Comparison of ENCODE assay signal across 25 mouse cellular contexts in the genomic region with DNA sequence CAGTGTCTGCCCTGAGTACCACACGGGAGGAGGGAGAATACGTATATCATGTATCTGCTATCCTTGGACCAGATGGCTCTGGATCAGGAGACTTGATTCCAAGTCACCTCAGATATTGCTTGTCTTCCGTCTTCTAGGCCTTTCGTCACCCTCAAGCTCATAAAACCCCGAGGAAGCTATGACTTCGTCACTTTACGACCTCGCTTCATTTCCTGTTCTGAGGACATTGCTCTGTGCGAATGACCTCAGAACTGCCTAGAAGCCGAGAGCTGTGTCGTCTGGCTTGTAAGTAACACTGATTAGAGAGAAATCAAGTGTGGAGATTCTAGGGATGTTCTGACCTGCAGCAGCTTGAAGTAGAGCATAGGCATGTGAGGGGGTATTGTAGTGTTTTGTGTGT.
DNase-seq lines count a peak whose midpoint lies in the region; ATAC-seq and TF ChIP-seq lines count a peak whose summit lies in the region.
"Had no signal": no experiment of that assay in that cellular context is flagged by ENCODE, and none has a peak within 500 bp of the region (broad histone marks: within the 10 kb centered on the region; RNA-seq: fewer than 3 reads in every experiment).

No protein-coding gene starts in this region.

- no peaks in the 10 kb centered on the region for H3K4me1 ChIP-seq in kidney, postnatal 0 days (replicated peaks; ENCODE audit: insufficient read depth, low read length)
- peaks cover 0 to 30% of the 10 kb centered on the region in 2 experiments; a peak in 2 of 4 replicates for H3K4me1 ChIP-seq in CH12.LX (ENCODE audit: control insufficient read depth in 1 of 2, insufficient read depth in 2 of 2)
- H3K4me1 ChIP-seq: stomach, embryonic 15.5 days had no signal

- H3K4me3 ChIP-seq in kidney, postnatal 0 days (replicated peaks; ENCODE audit: low read depth, low read length) = no peak overlapping the region
- no peak overlapping the region for H3K4me3 ChIP-seq in CH12.LX (replicated peaks in 1 of 3; ENCODE audit: low read depth in 2 of 3, low read length in 2 of 3, poor library complexity in 1 of 3)
- H3K4me3 ChIP-seq: forebrain, embryonic 13.5 days; gastrocnemius, adult 2 months; heart, embryonic 10.5 days; left cerebral cortex, adult 2 months; neural tube, embryonic 12.5 days; stomach, embryonic 15.5 days had no signal

- no peak for TF ChIP-seq RAD21 in CH12.LX (IDR thresholded peaks at IDR 0.05; ENCODE audit: low read depth, low read length)

- no peak for ATAC-seq in kidney, postnatal 0 days (replicated peaks; ENCODE audit: low FRiP score, low read depth)
- ATAC-seq: CD4-positive, CD25-positive, alpha-beta regulatory T cell, adult 4 months; forebrain, embryonic 13.5 days; Patski had no signal

- no peak for TF ChIP-seq CTCF in kidney, postnatal 0 days (IDR thresholded peaks at IDR 0.05; ENCODE audit: low read depth)
- no peak for TF ChIP-seq CTCF in CH12.LX (conservative IDR thresholded peaks at IDR 0.05 in 1 of 2, IDR thresholded peaks at IDR 0.05 in 1 of 2; ENCODE audit: low read depth in 2 of 2, low read length in 2 of 2)

- peak; percentile 36 for DNase-seq in embryo, embryonic 11 days
- no peak for DNase-seq in embryo, embryonic 10 days (ENCODE audit: low spot score)
- DNase-seq in kidney, postnatal 0 days (ENCODE audit: low spot score) = peak; percentile 37
- no peak for DNase-seq in kidney, adult 9 months
- peak; percentile 5 for DNase-seq in CH12.LX (ENCODE audit: extremely low read depth)
- DNase-seq in large intestine, adult 2 months (ENCODE audit: low read depth, low spot score) = peak; percentile 80
- no peak for DNase-seq in layer of hippocampus, postnatal 14 days (ENCODE audit: low spot score in 2 of 2)
- DNase-seq in adrenal gland, postnatal 36 days = no peak
- DNase-seq: cerebellum, adult 11-12 months; cerebellum, postnatal 10 days; kidney, adult 18-20 months; kidney, postnatal 25 days; layer of hippocampus, adult 9-11 months; left cerebral cortex, postnatal 4 days; lung, postnatal 4 days; thymus, adult 18-20 months; thymus, postnatal 4 days had no signal

- in situ Hi-C loops in CH12.LX (cut with MboI; ENCODE audit: low pct_ligation_motif_present, low pct_unique_long_range_greater_than_20kb, low sequenced_read_pairs) = no loop called here

- no peak overlapping the region for H3K4me2 ChIP-seq in kidney, postnatal 0 days (ENCODE audit: low read length)
- H3K4me2 ChIP-seq in CH12.LX (ENCODE audit: insufficient read depth, low read depth, poor library complexity, severe bottlenecking) = no peak overlapping the region
- H3K4me2 ChIP-seq: forebrain, embryonic 13.5 days; neural tube, embryonic 12.5 days; stomach, embryonic 15.5 days had no signal

- dilution Hi-C loops in CH12.LX (cut with MboI; ENCODE audit: extremely low pct_ligation_motif_present, extremely low pct_unique_long_range_greater_than_20kb, low sequenced_read_pairs) = no loop called here

- no peak for TF ChIP-seq POLR2A in CH12.LX (IDR thresholded peaks at IDR 0.05; ENCODE audit: low read depth, low read length)

- H3K9me3 ChIP-seq in kidney, postnatal 0 days (replicated peaks; ENCODE audit: low read length) = no peaks in the 10 kb centered on the region
- H3K9me3 ChIP-seq in CH12.LX (replicated peaks; ENCODE audit: low read length) = peaks cover 5% of the 10 kb centered on the region
- H3K9me3 ChIP-seq: stomach, embryonic 15.5 days had no signal

- no peaks in the 10 kb centered on the region for H3K36me3 ChIP-seq in kidney, postnatal 0 days (ENCODE audit: insufficient read depth, low read length)
- no peaks in the 10 kb centered on the region for H3K36me3 ChIP-seq in CH12.LX (replicated peaks in 1 of 2; ENCODE audit: control insufficient read depth in 1 of 2, insufficient read depth in 1 of 2, low read length in 1 of 2)
- H3K36me3 ChIP-seq: heart, embryonic 10.5 days; neural tube, embryonic 12.5 days; stomach, embryonic 15.5 days had no signal

- 25% methylated on average over 11 of the region's 11 CpGs for WGBS in kidney, postnatal 0 days
- 21% methylated on average over 11 of the region's 11 CpGs for WGBS in large intestine, adult 2 months

- no peaks in the 10 kb centered on the region for H3K27me3 ChIP-seq in kidney, postnatal 0 days (ENCODE audit: insufficient read depth, low read length)
- H3K27me3 ChIP-seq in CH12.LX (replicated peaks) = no peaks in the 10 kb centered on the region
- H3K27me3 ChIP-seq: forebrain, embryonic 13.5 days; neural tube, embryonic 12.5 days; Patski; stomach, embryonic 15.5 days had no signal

- H3K27ac ChIP-seq in kidney, postnatal 0 days = no peak overlapping the region
- no peak overlapping the region for H3K27ac ChIP-seq in CH12.LX (ENCODE audit: insufficient read depth, low read depth)
- H3K27ac ChIP-seq: gastrocnemius, adult 2 months; heart, embryonic 10.5 days; left cerebral cortex, adult 2 months; stomach, embryonic 15.5 days had no signal

- H3K9ac ChIP-seq in kidney, postnatal 0 days (ENCODE audit: low read depth, low read length) = no peak overlapping the region
- no peak overlapping the region for H3K9ac ChIP-seq in CH12.LX (ENCODE audit: insufficient read depth, low read depth)
- H3K9ac ChIP-seq: forebrain, embryonic 13.5 days; neural tube, embryonic 12.5 days; stomach, embryonic 15.5 days had no signal

- TF ChIP-seq EP300 in CH12.LX (IDR thresholded peaks at IDR 0.05; ENCODE audit: low read length) = no peak

- no peaks in the 10 kb centered on the region for H3K79me2 ChIP-seq in CH12.LX (replicated peaks; ENCODE audit: control insufficient read depth, extremely low read depth, insufficient read depth, poor library complexity, severe bottlenecking)

TF ChIP-seq in CH12.LX, 34 proteins besides CTCF, POLR2A, EP300 and RAD21:
- no peak for TF ChIP-seq TBP (conservative IDR thresholded peaks at IDR 0.05; ENCODE audit: low read depth, low read length)
- TF ChIP-seq PAX5 (IDR thresholded peaks at IDR 0.05; ENCODE audit: low read length) = no peak
- TF ChIP-seq CHD1 (IDR thresholded peaks at IDR 0.05; ENCODE audit: low read depth, low read length) = no peak
- no peak for TF ChIP-seq SIN3A (IDR thresholded peaks at IDR 0.05; ENCODE audit: low read length)
- no peak for TF ChIP-seq MAZ (IDR thresholded peaks at IDR 0.05; ENCODE audit: low read depth, low read length)
- TF ChIP-seq POLR2AphosphoS2 (IDR thresholded peaks at IDR 0.05; ENCODE audit: low read depth, low read length) = no peak
- TF ChIP-seq MYC (IDR thresholded peaks at IDR 0.05; ENCODE audit: low read depth, low read length) = no peak
- TF ChIP-seq RCOR1 (conservative IDR thresholded peaks at IDR 0.05; ENCODE audit: low read depth, low read length) = no peak
- no peak for TF ChIP-seq USF1 (IDR thresholded peaks at IDR 0.05; ENCODE audit: low read depth, low read length)

Comparison
In these comparisons a context has a peak if more than half of its experiments do, and no peak if none do; other contexts are left out.
1. DNase-seq: peak in embryo, embryonic 11 days (single experiment), kidney, postnatal 0 days (single experiment), CH12.LX (single experiment) and large intestine, adult 2 months (single experiment); none in embryo, embryonic 10 days (single experiment), kidney, adult 9 months (single experiment), layer of hippocampus, postnatal 14 days (0 of 2) and adrenal gland, postnatal 36 days (0 of 2).